Mouse (Mus musculus) olfactory bulb, adult 2 months (tissue): ENCODE results near the gene Slit3. TPM values are rescaled to one million over a fixed set of nuclear protein-coding genes. Genes with fewer than 3 reads are reported as not detected.
A peak's percentile ranks its signal among the peaks of the same experiment; 100 is the strongest.

Source experiments
- H3K27ac ChIP-seq: fragments of 200-500 bp; 2 replicates; pipeline ENCODE4 v1.5.1; 2012; ENCODE audit warnings: low read depth, low read length; ENCODE audit not compliant: insufficient read depth
- H3K4me1 ChIP-seq: fragments of 200-500 bp; 2 replicates; pipeline ENCODE4 v1.6.1; 2012; ENCODE audit warnings: low read length; ENCODE audit not compliant: control insufficient read depth, insufficient read depth
- H3K4me3 ChIP-seq: fragments of 200-500 bp; 2 replicates; pipeline ENCODE4 v1.5.1; 2012; ENCODE audit warnings: mild to moderate bottlenecking, low read depth, low read length, moderate library complexity; ENCODE audit not compliant: insufficient read depth
- CTCF ChIP-seq: fragments of 200-500 bp; IDR thresholded peaks from 2 replicates; pipeline ENCODE4 v1.5.1; 2012; ENCODE audit warnings: low read depth, mild to moderate bottlenecking, low read length, moderate library complexity; ENCODE audit not compliant: insufficient read depth
- POLR2A ChIP-seq: fragments of 200-500 bp; IDR thresholded peaks from 2 replicates; pipeline ENCODE4 v1.6.1; 2012; ENCODE audit warnings: mild to moderate bottlenecking, low read depth, low read length, moderate library complexity; ENCODE audit not compliant: insufficient read depth
- WGBS: fragments of 180-500 bp; shearing (Covaris S2); methylation state at CpG from one replicate; pipeline ENCODE4 v1.1.7; 2018; 5-methylcytosine and 5-hydroxymethylcytosine counted together
- polyA plus RNA-seq: library from polyadenylated mRNA; stranded (reverse); fragments of >200 nt; gene quantifications from 2 replicates; pipeline ENCODE4 v1.2.4, GENCODE M21; 2012; ENCODE audit warnings: low replicate concordance; ENCODE audit not compliant: missing spikeins, insufficient read depth, insufficient read length

The Slit3 gene
- polyA plus RNA-seq, 1 experiment = not detected

DNA sequence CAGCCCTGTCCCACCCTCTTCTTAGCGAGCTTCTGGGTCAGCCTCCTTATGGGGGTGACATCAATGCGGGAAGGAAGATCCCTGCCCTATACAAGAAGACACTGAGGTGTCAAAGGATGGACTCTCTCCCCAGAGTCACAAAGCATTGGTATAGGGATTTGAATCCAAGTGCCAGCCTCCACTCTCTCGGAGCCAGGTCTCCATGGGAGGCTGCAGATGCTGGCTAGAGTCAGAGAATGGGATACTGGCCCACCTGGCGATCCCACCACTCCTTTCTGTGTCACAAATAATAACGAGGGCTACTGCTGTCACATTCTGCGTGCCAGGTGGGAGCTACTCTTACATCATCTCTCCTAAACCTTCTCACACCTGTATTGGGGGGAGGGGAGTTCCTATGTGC is 549.2 kb downstream of the Slit3 start:
- Histone ChIP-seq H3K4me1 (no peaks in the 10 kb centered on the region), H3K27ac (no peak overlapping the region), H3K4me3 (no peak overlapping the region)
- TF ChIP-seq POLR2A = no peak
- TF ChIP-seq CTCF = no peak
- WGBS = 79% methylated on average over 6 of the region's 6 CpGs

DNA sequence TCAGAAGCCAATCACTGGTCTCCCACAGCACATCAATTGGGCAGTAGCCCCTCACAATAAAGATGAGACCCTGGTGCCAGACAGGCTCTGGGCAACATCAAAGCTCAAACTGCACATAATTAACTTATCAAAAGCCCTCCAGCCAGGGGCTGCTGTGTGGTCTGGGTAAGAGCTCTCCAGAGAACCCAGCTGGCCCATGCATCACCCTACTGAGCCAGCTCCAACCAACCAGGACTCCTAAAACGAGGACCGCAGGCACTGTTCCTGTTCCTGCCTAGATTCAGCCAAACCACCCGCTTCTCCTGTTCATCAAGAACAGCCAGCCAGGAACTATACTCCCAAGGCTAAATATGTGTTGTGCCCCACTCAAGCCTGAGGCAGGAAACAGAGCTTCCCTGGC is 549.7 kb downstream of the Slit3 start:
- H3K4me3 ChIP-seq = no peak overlapping the region
- TF ChIP-seq CTCF (no peak), POLR2A (no peak)
- 80% methylated on average over 3 of the region's 3 CpGs for WGBS

DNA sequence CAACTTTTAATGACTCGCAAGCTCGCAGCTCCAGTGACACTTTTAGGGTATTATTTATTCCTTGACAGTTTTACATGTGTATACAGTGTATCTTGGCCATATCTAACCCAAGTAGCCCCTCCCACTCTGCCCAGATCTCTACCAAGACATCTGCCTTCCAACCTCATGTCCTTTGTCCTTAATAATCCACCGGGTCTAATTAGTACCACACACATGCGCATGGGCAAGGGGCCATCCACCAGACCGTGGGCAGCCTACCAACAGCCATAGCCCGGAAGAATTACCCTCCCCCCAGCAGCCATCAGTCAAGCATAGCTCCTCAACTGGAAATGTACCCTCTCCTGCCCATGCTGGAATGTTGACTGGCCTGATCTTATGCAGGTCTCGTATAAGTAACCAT is 552.0 kb downstream of the Slit3 start:
- WGBS = 67% methylated on average over 7 of the region's 7 CpGs
- Histone ChIP-seq H3K4me1 (no peaks in the 10 kb centered on the region), H3K27ac (no peak overlapping the region), H3K4me3 (no peak overlapping the region)
- TF ChIP-seq CTCF (no peak), POLR2A (no peak)

More for the DNA sequence above, 549.7 kb downstream of the Slit3 start:
- Histone ChIP-seq H3K4me1 (no peaks in the 10 kb centered on the region), H3K27ac (no peak overlapping the region)

DNA sequence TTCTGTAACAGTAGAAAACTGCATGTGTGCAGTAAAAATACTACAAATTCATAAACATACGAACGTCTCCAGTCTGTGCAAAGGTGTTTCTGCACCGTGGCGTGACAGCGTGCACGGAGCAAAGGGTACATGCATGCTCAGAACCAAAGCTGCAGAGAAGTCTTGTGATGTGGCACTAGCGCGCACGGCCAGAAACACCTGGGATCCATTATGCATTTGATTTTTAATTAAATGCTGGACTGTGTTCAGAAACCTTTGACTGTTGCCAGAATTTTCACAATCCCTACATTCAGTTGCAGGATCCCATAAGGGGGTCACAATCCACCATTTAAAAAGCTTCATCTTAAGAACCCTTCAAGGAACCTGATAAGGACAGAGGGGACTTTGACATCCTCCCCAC is 553.2 kb downstream of the Slit3 start:
- Histone ChIP-seq H3K27ac (no peak overlapping the region), H3K4me3 (no peak overlapping the region), H3K4me1 (no peaks in the 10 kb centered on the region)
- WGBS = 90% methylated on average over 9 of the region's 9 CpGs
- no peak for TF ChIP-seq POLR2A
- TF ChIP-seq CTCF = no peak

DNA sequence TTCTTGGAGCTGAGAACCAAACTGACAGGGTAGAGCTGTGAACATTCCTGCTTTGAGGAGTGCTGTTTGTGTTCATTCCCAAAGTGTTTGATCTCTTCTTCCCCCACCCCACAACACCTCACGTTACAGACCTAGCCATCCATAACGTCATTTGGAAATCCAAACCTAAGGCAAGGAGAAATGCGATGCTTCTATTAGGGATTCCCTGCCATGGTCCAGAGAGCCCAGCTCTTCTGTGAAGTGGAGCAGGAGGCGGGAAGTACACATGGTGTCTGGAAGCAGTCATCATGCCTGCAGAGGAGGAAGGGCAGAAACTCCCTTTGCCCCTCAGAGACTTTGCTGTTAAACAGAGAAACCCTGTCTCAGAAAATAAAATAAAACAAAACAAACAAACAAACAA is 555.7 kb downstream of the Slit3 start:
- no peak for TF ChIP-seq POLR2A
- no peak for TF ChIP-seq CTCF
- Histone ChIP-seq H3K4me1 (no peaks in the 10 kb centered on the region), H3K27ac (no peak overlapping the region), H3K4me3 (no peak overlapping the region)
- WGBS = 89% methylated on average over 4 of the region's 4 CpGs

DNA sequence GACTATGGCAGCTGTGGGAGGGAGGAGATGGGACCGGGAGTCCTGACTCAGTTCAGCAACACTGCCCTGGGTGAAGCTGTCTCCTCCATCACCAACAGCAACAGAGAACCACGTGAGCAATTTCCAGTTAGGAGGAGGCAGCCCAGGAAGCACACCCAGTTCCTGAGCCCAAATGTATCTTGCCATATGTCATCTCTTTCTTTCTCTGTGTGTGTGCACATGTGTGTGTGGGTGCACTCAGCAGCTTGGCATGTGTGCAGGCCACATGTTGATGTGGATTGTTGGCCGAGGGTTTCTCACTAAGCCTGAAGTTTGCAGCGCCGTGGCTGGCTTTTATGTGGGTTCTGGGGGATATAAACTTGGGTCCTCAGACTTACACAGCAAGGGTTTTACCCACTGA is 559.0 kb downstream of the Slit3 start:
- H3K4me1 ChIP-seq = no peaks in the 10 kb centered on the region
- H3K27ac ChIP-seq = no peak overlapping the region
- WGBS = 87% methylated on average over 5 of the region's 5 CpGs
- no peak overlapping the region for H3K4me3 ChIP-seq
- TF ChIP-seq POLR2A = no peak
- no peak for TF ChIP-seq CTCF

DNA sequence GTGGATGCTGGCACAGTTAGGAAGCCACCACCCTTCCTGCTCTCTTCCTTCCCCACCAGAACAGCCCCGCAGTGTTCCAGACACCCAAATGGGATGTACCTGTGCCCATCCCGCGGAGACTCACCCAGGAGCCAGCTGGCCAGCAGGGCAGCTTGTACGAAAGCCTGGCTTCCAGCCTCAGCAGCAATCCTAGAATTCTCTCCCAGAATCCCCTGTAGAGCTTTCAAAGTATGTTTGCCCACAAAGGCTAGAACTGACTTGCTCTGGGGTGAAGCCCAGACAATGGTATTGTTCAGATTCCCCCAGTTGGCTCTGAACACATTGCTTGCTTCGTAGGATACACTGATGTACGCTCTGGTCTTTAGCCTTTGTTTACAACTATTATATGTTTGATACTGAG is 566.3 kb downstream of the Slit3 start:
- no peak overlapping the region for H3K27ac ChIP-seq
- H3K4me3 ChIP-seq = no peak overlapping the region
- no peaks in the 10 kb centered on the region for H3K4me1 ChIP-seq
- 78% methylated on average over 6 of the region's 6 CpGs for WGBS
- TF ChIP-seq CTCF (no peak), POLR2A (no peak)

DNA sequence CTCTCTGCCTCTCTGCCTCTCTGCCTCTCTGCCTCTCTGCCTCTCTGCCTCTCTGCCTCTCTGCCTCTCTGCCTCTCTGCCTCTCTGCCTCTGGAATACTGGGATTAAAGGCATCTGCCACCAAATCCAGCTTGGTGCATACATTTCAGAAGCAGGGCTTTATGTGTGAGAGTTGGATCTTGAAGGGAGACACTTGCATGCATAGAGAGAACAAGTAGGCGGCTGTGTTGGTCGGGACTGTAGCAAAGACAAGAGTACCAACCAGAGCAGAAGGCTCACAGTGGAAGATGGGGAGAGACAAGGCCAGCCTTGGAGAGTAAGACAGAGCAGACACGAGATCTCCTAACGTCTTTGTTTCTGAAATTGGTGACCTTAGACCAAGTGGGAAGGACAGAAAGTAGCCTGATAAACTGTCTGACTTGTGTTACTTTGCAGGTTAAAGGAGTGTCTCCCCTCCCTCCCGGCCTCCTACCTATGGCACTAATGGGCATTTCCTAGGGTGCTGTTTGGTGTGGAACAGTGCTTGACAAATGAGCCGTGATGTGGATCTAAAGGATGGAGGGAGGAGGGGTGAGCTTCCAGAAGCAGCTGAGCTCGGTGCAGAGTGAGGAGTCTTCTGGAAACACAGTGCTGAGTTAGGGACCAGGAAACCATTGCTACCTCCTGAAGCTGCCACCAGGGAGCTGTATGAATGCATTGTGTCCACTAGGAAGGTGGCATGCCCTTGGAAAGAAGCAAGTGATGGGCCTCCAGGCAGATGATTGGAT is 569.7 kb downstream of the Slit3 start:
- WGBS = 66% methylated on average over 7 of the region's 7 CpGs

DNA sequence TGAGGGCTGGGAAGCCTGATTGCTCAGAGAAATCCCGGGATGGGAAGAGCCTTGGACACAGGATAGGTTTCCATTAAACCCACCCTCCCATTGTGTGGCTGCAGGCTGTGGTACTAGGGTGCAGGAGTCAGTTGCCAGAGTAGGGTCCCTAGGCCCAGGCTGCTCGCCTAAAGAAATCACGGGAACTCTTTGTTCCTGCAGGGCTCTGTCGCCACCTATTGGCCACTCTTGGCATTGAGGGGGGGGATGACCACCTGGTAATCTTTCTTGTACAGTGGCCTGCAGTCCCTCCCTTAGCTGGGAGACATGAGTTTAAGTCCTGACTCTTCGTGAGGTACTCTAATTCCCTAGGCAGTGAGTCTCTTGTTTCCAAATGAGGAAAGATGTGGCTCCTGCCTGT is 572.1 kb downstream of the Slit3 start:
- 29% methylated on average over 5 of the region's 5 CpGs for WGBS
- peak; percentile 56 for TF ChIP-seq CTCF
- no peak for TF ChIP-seq POLR2A
- Histone ChIP-seq H3K4me3 (no peak overlapping the region), H3K4me1 (no peaks in the 10 kb centered on the region), H3K27ac (no peak overlapping the region)

More for the DNA sequence above, 569.7 kb downstream of the Slit3 start:
- Histone ChIP-seq H3K27ac (no peak overlapping the region), H3K4me3 (no peak overlapping the region), H3K4me1 (no peaks in the 10 kb centered on the region)
- TF ChIP-seq POLR2A (no peak), CTCF (no peak)
